Mouse (Mus musculus) CH12.LX (cell line): ENCODE results near the gene P3h3. TPM values are rescaled to one million over a fixed set of nuclear protein-coding genes. Genes with fewer than 3 reads are reported as not detected.

Source experiments
- DNase-seq: peaks from one replicate; pipeline ENCODE4 v3.0.0-alpha.2; 2013; ENCODE audit errors: extremely low read depth
- H3K27ac ChIP-seq: 2 replicates; pipeline ENCODE4 v1.5.1; 2012; ENCODE audit warnings: low read depth, mild to moderate bottlenecking, control low read depth, moderate library complexity; ENCODE audit not compliant: insufficient read depth
- H3K27me3 ChIP-seq: replicated peaks from 2 replicates; pipeline ENCODE3; 2012; ENCODE audit warnings: inconsistent platforms
- H3K36me3 ChIP-seq, 2 experiments: replicated peaks in 1 of 2; 2 replicates each; pipeline versions ENCODE3 to v1.6.1; 2012; ENCODE audit warnings: inconsistent platforms in 1 of 2, low read length in 1 of 2, mild to moderate bottlenecking in 1 of 2, mixed read lengths in 1 of 2, moderate library complexity in 1 of 2; ENCODE audit not compliant: control insufficient read depth in 1 of 2, insufficient read depth in 1 of 2
- H3K4me1 ChIP-seq, 2 experiments: 2 replicates each; pipeline ENCODE4 v1.6.1; 2012; ENCODE audit warnings: inconsistent platforms in 1 of 2, moderate library complexity in 1 of 2; ENCODE audit not compliant: insufficient read depth in 2 of 2, control insufficient read depth in 1 of 2
- H3K4me2 ChIP-seq: 2 replicates; pipeline ENCODE4 v1.6.1; 2012; ENCODE audit warnings: low read depth, mild to moderate bottlenecking, control low read depth; ENCODE audit not compliant: poor library complexity, insufficient read depth, severe bottlenecking
- H3K4me3 ChIP-seq, 3 experiments: fragments of 150-350 bp in 1 of 3; sonication (generic) in 1 of 3; replicated peaks in 1 of 3; 2 replicates each; pipeline versions ENCODE3 to v1.5.1; 2011 to 2012; ENCODE audit warnings: low read depth in 2 of 3, low read length in 2 of 3, mild to moderate bottlenecking in 2 of 3, moderate library complexity in 2 of 3, control low read depth in 1 of 3, improper control_type of control experiment in 1 of 3, inconsistent platforms in 1 of 3, mixed read lengths in 1 of 3; ENCODE audit not compliant: poor library complexity in 1 of 3
- H3K79me2 ChIP-seq: replicated peaks from 2 replicates; pipeline ENCODE4 v1.6.1; 2012; ENCODE audit warnings: mild to moderate bottlenecking, moderate library complexity; ENCODE audit not compliant: control insufficient read depth, poor library complexity, insufficient read depth, severe bottlenecking; ENCODE audit errors: extremely low read depth
- H3K9ac ChIP-seq: 2 replicates; pipeline ENCODE4 v1.6.1; 2012; ENCODE audit warnings: low read depth, mild to moderate bottlenecking, control low read depth, moderate library complexity; ENCODE audit not compliant: insufficient read depth
- H3K9me3 ChIP-seq: replicated peaks from 2 replicates; pipeline ENCODE3; 2012; ENCODE audit warnings: low read length, inconsistent platforms, mixed read lengths
- BHLHE40 ChIP-seq: IDR thresholded peaks from 2 replicates; pipeline ENCODE4 v1.6.1; 2011; ENCODE audit warnings: mild to moderate bottlenecking, low read depth, low read length, improper control_type of control experiment
- CHD1 ChIP-seq: IDR thresholded peaks from 2 replicates; pipeline ENCODE4 v1.6.1; 2012; ENCODE audit warnings: low read depth, low read length, improper control_type of control experiment, inconsistent platforms
- CHD2 ChIP-seq: IDR thresholded peaks from 2 replicates; pipeline ENCODE4 v1.6.1; 2011; ENCODE audit warnings: low read length, improper control_type of control experiment
- CTCF ChIP-seq, 2 experiments: IDR thresholded peaks in 1 of 2; conservative IDR thresholded peaks in 1 of 2; 2 replicates each; pipeline ENCODE4 v1.5.1; 2011 to 2012; ENCODE audit warnings: low read depth in 2 of 2, low read length in 2 of 2, improper control_type of control experiment in 1 of 2, inconsistent platforms in 1 of 2, mild to moderate bottlenecking in 1 of 2, moderate library complexity in 1 of 2
- E2F4 ChIP-seq: IDR thresholded peaks from 2 replicates; pipeline ENCODE4 v1.6.1; 2011; ENCODE audit warnings: low read depth, low read length, improper control_type of control experiment; ENCODE audit not compliant: insufficient replicate concordance
- ETS1 ChIP-seq: conservative IDR thresholded peaks from 2 replicates; pipeline ENCODE4 v1.6.1; 2012; ENCODE audit warnings: low read depth, mild to moderate bottlenecking, inconsistent platforms, low read length, improper control_type of control experiment, moderate library complexity
- HCFC1 ChIP-seq: IDR thresholded peaks from 2 replicates; pipeline ENCODE4 v1.6.1; 2012; ENCODE audit warnings: low read depth, mild to moderate bottlenecking, inconsistent platforms, low read length, improper control_type of control experiment
- IRF4 ChIP-seq: IDR thresholded peaks from 2 replicates; pipeline ENCODE4 v1.6.1; 2014; ENCODE audit warnings: low read depth, mild to moderate bottlenecking, inconsistent platforms, low read length, improper control_type of control experiment
- KAT2A ChIP-seq: IDR thresholded peaks from 2 replicates; pipeline ENCODE4 v1.6.1; 2012; ENCODE audit warnings: low read length, improper control_type of control experiment, inconsistent platforms; ENCODE audit not compliant: insufficient replicate concordance
- MAZ ChIP-seq: IDR thresholded peaks from 2 replicates; pipeline ENCODE4 v1.6.1; 2012; ENCODE audit warnings: low read depth, mild to moderate bottlenecking, inconsistent platforms, low read length, improper control_type of control experiment, moderate library complexity
- MEF2A ChIP-seq: IDR thresholded peaks from 2 replicates; pipeline ENCODE4 v1.6.1; 2014; ENCODE audit warnings: low read depth, mild to moderate bottlenecking, inconsistent platforms, low read length, improper control_type of control experiment, borderline replicate concordance
- MXI1 ChIP-seq: IDR thresholded peaks from 2 replicates; pipeline ENCODE4 v1.6.1; 2011; ENCODE audit warnings: mild to moderate bottlenecking, low read depth, low read length, improper control_type of control experiment
- MYC ChIP-seq: IDR thresholded peaks from 2 replicates; pipeline ENCODE4 v1.6.1; 2011; ENCODE audit warnings: low read depth, mild to moderate bottlenecking, improper control_type of control experiment, low read length
- NELFE ChIP-seq: IDR thresholded peaks from 2 replicates; pipeline ENCODE4 v1.6.1; 2011; ENCODE audit warnings: low read depth, low read length, improper control_type of control experiment
- NRF1 ChIP-seq: IDR thresholded peaks from 2 replicates; pipeline ENCODE4 v1.6.1; 2014; ENCODE audit warnings: low read depth, mild to moderate bottlenecking, inconsistent platforms, low read length, improper control_type of control experiment, moderate library complexity
- PAX5 ChIP-seq: IDR thresholded peaks from 2 replicates; pipeline ENCODE4 v1.6.1; 2012; ENCODE audit warnings: low read length, inconsistent platforms, mixed read lengths
- TBP ChIP-seq: conservative IDR thresholded peaks from 2 replicates; pipeline ENCODE4 v1.6.1; 2011; ENCODE audit warnings: low read depth, low read length, improper control_type of control experiment
- UBTF ChIP-seq: IDR thresholded peaks from 2 replicates; pipeline ENCODE4 v1.6.1; 2012; ENCODE audit warnings: low read depth, mild to moderate bottlenecking, inconsistent platforms, low read length, improper control_type of control experiment, moderate library complexity
- USF1 ChIP-seq: IDR thresholded peaks from 2 replicates; pipeline ENCODE4 v1.6.1; 2014; ENCODE audit warnings: low read depth, mild to moderate bottlenecking, inconsistent platforms, low read length, improper control_type of control experiment
- USF2 ChIP-seq: conservative IDR thresholded peaks from 2 replicates; pipeline ENCODE4 v1.6.1; 2011; ENCODE audit warnings: low read depth, low read length, improper control_type of control experiment
- ZMIZ1 ChIP-seq: IDR thresholded peaks from 2 replicates; pipeline ENCODE4 v1.6.1; 2012; ENCODE audit warnings: low read depth, mild to moderate bottlenecking, inconsistent platforms, low read length, improper control_type of control experiment
- dilution Hi-C: fragments of 300-500 bp; cut with MboI; formaldehyde crosslinking; loops from 2 replicates; pipeline ENCODE4 v1.14.3; 2020; ENCODE audit warnings: low sequenced_read_pairs; ENCODE audit not compliant: extremely low pct_unique_long_range_greater_than_20kb, extremely low pct_ligation_motif_present
- in situ Hi-C: fragments of 300-500 bp; cut with MboI; formaldehyde crosslinking; loops from 3 replicates; pipeline ENCODE4 v1.14.3; 2019; ENCODE audit warnings: low sequenced_read_pairs, low pct_ligation_motif_present, low pct_unique_long_range_greater_than_20kb, mixed read lengths
- polyA plus RNA-seq: library from polyadenylated mRNA; unstranded; fragments of >175 nt; gene quantifications from 2 replicates; pipeline ENCODE4 v1.2.1, GENCODE M21; 2012; ENCODE audit warnings: low read depth; ENCODE audit not compliant: insufficient read length
- total RNA-seq, 2 experiments: library from RNA; depleted of rRNA; stranded (reverse); fragments of 300-350 nt in 1 of 2; fragments of >200 nt in 1 of 2; gene quantifications; 2 replicates each; pipeline ENCODE4 v1.2.3; 2012 to 2014

Gene P3h3
- total and polyA plus RNA-seq, 3 experiments, result 0.31 to 0.34 TPM; not detected in 1

DNA sequence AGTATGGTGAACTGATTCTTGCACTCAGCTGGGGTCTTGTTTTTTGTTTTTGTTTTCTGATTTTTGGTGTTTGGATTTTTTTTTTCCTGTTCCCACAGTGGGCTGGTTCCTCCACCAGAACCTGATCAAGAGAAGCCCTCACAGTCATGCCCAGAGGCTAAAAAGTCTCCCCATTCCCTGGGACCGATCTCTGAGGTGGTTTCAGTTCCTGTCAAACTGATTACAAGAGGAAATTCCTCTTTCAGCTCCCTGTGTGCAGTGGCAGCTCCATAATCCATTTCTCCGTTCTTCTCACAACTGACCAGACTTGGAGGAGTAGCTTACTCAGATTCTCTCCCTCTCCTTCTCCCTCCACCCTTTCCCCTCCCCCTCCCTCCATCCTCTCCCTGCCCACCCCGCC is 16.8 kb upstream of the P3h3 start:
- dilution Hi-C loops (no loop called here), in situ Hi-C loops (loop anchor here (25.0 kb wide), 1 partner anchor 163 kb away; the partner anchor contains the start of genes Acrbp and Ing4)
- H3K9ac ChIP-seq, result no peak overlapping the region
- H3K27me3 ChIP-seq, result no peaks in the 10 kb centered on the region
- H3K4me2 ChIP-seq, result peak overlapping the region; percentile 8; the same call in 1 of the 2 replicates
- no peak for DNase-seq
- H3K4me3 ChIP-seq, result no peak overlapping the region
- H3K79me2 ChIP-seq, result no peaks in the 10 kb centered on the region
- H3K36me3 ChIP-seq, result no peaks in the 10 kb centered on the region
- H3K9me3 ChIP-seq, result no peaks in the 10 kb centered on the region
- TF ChIP-seq ETS1 (no peak), PAX5 (no peak), IRF4 (peak; percentile 41; the same call in 1 of the 2 replicates), E2F4 (no peak), NRF1 (no peak), CHD2 (no peak), MXI1 (no peak), MEF2A (no peak)
- H3K4me1 ChIP-seq, result peaks cover 5 to 11% of the 10 kb centered on the region in 2 experiments; a peak in 3 of 4 replicates
- no peak overlapping the region for H3K27ac ChIP-seq

DNA sequence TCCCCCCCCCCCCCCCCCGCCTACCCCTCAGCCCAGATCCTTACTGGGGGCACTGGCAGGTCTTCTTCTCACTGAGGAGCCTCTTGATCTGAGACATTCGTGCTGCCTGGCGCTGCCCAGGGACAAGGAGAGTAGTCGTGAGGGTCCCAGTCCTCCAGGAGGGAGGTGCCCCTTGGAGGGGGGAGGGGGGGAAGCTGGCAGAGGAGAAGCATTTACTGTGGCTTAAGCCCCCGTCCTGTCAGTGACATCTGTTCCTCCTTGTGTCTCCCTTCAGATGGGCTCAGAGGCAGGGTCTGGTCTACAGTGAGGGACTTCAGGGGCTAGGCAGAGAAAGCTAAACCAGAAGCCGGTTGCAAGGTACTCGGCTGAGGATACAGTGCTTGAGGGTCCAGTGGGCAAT is 9.0 kb upstream of the P3h3 start:
- Histone ChIP-seq H3K27me3 (peaks cover 22% of the 10 kb centered on the region), H3K79me2 (no peaks in the 10 kb centered on the region), H3K27ac (no peak overlapping the region), H3K4me2 (no peak overlapping the region), H3K9me3 (no peaks in the 10 kb centered on the region), H3K36me3 (no peaks in the 10 kb centered on the region), H3K9ac (no peak overlapping the region)
- TF ChIP-seq ZMIZ1, result no peak
- TF ChIP-seq, all 38 proteins: peak for 0
- Histone ChIP-seq H3K4me3 (no peak overlapping the region), H3K4me1 (peaks cover 18 to 29% of the 10 kb centered on the region in 2 experiments)
- in situ Hi-C loops (loop anchor here (5.0 to 25.0 kb wide), 2 partner anchors 36 to 171 kb away; partner anchors contain the start of genes Acrbp and Ing4), dilution Hi-C loops (no loop called here)
- no peak for DNase-seq

DNA sequence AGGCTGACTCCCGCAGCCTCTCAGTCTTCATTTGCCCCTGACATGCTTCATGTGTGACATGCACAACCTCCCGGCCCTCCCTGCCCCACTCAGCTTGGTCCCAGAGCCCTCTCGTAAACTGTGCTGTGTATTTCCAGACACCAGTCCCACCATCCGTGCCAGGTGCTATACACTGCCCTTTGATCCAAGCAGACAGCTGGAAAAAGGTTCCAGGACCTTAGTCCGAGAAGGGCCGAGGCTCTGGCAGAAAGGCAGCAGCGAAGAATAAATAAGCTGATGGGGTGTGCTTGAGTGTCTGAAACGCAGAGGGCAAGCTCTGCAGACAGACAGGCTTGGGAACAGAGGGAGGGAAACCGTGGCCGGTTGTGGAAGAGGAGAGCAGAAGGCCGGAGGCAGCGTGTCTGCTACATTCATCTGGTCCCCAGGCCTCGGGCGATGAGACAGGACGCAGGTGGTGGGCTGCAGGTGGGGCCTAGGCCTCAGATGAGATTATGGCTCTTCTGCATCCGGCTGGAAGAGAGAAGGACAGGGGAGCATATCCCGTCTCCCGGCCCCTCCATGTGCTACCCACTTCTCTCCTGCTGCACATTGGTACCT is 8.3 kb upstream of the P3h3 start:
- H3K4me3 ChIP-seq, result no peak overlapping the region
- H3K79me2 ChIP-seq, result no peaks in the 10 kb centered on the region
- no peak overlapping the region for H3K4me2 ChIP-seq
- H3K27me3 ChIP-seq, result peaks cover 22% of the 10 kb centered on the region
- no peak overlapping the region for H3K27ac ChIP-seq
- dilution Hi-C loops (no loop called here), in situ Hi-C loops (loop anchor here (5.0 to 25.0 kb wide), 2 partner anchors 36 to 171 kb away; partner anchors contain the start of genes Acrbp and Ing4)
- DNase-seq, result no peak
- H3K9me3 ChIP-seq, result no peaks in the 10 kb centered on the region
- H3K9ac ChIP-seq, result no peak overlapping the region
- H3K4me1 ChIP-seq, result peaks cover 23 to 29% of the 10 kb centered on the region in 2 experiments
- H3K36me3 ChIP-seq, result no peaks in the 10 kb centered on the region
- TF ChIP-seq KAT2A (no peak), USF1 (no peak), CHD1 (no peak), TBP (no peak), NRF1 (no peak), USF2 (no peak), MYC (no peak), BHLHE40 (no peak), UBTF (no peak), CTCF (conservative IDR thresholded peaks at IDR 0.05 in 1 of 2, IDR thresholded peaks at IDR 0.05 in 1 of 2; ENCODE audit: low read depth in 2 of 2, low read length in 2 of 2) (no peak), IRF4 (no peak), MAZ (no peak), MXI1 (no peak), NELFE (no peak), HCFC1 (no peak)
